Mouse (Mus musculus) heart, adult 9 months (tissue): ENCODE measurements at regions not wholly inside any gene's neighbourhood (a gene's known extent, or its start where the extent isn't known, plus 50 kb on each side); places are given as distances from the start of the nearest gene placed in this dataset.

Experiments used
- DNase-seq, 2 experiments: peaks; one replicate each; pipeline ENCODE4 v3.0.0; 2022; ENCODE audit warnings: low spot score in 2 of 2

GRCm38 (mm10) chr14:104676810-104677209 is 154.4 kb upstream of the Rnf219 start:
- no peak for DNase-seq

DNA sequence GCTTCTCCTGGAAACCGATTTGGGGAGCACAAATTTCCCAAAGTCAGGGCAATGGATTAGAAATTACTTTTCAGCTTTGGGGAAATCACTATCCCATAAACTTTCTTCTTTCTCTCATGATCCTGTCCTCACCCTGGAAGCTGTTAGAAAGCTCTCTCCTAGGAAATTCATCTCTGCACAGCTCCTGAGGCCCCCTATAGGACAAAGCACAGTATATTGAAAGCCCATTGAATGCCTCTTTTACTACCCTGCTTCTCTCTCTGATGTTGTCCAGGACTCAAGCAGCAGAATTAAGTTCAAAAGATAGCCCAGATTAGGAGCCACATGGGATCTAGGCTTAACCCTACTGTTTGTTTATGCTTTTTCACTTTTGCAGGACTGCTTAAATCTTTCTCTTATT is 139.3 kb upstream of the Rnf219 start:
- DNase-seq: no peak

GRCm38 (mm10) chr14:104658751-104659150 is 136.3 kb upstream of the Rnf219 start:
- no peak for DNase-seq

- DNase-seq: no peak
Measured at GRCm38 (mm10) chr14:104649980-104650379, 127.5 kb upstream of the Rnf219 start.

DNA sequence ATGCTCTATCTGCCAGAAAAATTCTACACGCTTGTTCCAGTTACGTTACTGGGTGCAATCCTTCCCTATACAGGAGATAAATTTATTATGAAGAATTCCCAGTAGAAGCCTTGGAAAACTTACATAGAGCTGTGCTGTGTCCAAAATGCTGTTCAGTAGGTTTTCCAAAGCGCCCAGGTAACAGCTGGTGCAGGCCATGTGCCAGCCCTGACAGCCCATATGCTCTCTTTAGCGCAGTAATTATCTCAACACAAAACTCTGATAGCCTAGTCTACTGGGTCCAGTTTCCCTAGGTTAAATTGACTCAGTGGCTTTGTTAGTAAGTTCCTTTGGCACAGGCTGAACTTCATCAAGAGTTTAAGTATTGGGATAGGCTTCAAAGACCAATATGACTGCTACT is 122.2 kb upstream of the Rnf219 start:
- no peak for DNase-seq

GRCm38 (mm10) chr14:104642783-104643182 is 120.3 kb upstream of the Rnf219 start:
- no peak for DNase-seq

- DNase-seq: no peak
Measured at GRCm38 (mm10) chr14:104639300-104639699, 116.9 kb upstream of the Rnf219 start.

DNA sequence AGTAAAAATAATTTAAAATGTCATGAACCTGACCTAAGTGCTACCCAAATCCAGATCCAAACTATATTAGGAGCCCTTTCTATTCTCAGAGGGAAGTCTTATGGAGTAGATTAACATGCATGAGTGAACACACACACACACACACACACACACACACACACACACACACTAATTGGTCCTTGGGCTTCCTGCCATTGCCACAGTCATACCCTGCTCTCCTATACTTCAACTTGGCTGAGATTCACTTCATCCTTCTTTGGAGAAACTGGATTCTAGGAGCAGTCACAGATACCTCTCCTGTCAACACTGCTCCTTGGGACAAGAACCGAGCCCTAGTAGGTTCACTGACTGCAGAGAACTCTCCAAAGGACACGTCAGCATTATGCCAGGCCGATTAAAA is 89.0 kb upstream of the Rnf219 start:
- no peak for DNase-seq

GRCm38 (mm10) chr14:104610378-104610777 is 87.9 kb upstream of the Rnf219 start:
- peak; percentile 17 to 41 for DNase-seq

- no peak for DNase-seq
Measured at GRCm38 (mm10) chr14:104594851-104595250, 72.4 kb upstream of the Rnf219 start.
